Mouse (Mus musculus): ENCODE measurements around the gene Uri1.

Uri1 gene

DNA sequence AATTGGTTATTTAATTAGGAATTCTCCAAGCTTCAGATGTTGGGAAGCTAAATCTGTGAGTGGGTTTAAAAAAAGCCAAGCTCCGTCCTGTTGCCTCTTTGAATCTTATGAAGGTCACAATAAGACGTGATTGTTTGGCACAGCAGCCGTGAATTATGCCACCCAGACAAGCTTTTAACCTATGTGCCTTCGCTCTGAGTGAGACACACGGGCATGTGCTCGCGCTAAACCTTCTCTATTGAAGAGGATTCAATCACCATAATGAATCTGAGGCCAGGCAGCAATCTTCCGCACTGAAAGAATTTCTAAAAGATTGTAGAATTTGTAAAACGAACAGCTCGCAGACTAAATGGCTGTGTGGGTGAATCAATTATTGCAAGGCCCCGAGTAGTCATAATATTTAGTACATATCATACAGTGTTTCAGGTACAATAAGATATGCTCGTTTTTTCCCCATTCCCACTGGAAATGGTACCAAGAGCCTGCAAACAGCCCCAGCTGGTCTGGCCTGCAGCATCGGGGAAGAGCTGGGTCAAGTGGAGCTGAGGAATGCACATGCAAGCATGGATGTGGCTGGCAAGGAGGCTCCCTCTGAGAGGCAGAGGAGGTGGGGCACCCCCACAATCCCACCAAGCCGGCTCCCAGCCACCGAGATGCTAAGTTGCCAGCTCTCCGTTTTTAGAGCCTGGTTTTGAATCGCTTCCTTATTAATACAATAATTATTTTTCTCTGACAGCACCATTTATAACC, 101.5 kb downstream of the Uri1 start:
- DNase-seq (ENCODE audit: low read depth): no peak

DNA sequence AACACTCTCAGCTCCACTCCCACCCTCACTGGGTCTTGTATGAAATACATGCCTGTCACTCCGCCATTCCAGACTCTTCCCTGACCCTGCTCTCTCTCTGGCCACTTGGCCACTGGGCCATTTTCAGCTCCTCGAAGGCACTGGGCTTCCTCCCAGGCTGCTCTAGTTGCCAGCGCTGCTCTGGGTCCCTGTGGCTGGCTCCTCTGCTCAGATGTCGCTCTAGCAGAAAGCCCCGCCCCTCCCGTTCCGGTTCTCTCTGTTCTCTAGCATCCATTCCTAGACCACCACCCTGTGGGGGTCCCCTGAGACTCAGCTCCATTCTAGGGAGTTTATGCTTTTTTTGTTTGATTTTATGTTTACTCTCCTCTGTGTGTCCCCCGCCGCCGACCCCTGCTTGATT, 104.4 kb downstream of the Uri1 start:
- DNase-seq (ENCODE audit: low read depth): no peak

DNA sequence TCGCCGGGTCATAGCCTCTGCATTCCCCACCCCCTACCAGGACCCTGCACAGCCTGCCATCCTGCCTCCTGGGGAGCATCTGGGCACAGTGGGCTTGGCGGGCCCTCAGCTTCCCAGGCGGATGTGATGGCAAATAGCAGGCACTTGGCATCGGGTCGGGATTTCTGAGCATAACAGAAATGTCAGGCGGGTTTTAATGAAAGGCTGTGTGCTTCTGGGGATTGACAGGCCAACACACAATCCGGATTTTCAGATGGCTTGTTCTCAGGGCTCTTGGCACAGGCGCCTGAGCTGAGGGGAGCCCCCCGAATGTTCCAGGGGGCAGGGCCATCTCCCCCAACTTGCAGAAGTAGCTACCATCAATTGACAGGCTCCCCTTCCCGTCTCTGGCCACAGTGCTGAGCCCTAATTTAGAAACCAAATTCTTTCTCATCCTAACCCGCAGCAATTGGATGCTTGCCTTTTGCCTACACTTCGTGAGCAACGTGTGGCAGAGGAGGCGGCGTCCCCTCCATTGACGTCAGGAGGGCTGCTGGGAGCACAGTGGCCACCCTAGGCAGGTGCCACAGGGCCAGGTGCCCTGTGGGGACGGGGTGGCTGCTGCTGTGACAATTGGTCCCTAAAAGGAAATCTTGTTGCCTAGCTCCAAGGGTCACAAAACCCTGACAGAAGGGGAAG, 106.5 kb downstream of the Uri1 start:
- DNase-seq (ENCODE audit: low read depth): no peak

DNA sequence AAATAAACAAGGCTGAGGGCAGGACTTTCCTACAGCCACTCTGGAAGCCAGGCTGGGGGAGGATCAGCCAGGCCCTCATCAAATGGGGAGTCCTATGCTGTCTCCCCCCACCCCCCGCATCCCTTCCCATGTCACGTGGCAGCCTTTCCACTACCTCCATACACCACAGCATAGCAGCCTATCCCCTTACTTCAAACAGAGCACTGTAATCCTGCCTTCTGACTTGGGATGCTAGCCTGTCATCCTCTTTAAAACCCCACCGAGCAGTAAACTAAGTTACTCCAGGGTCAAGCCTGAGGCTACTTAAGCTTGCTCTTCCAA, 111.6 kb downstream of the Uri1 start:
- no peak for DNase-seq (ENCODE audit: low read depth)

DNA sequence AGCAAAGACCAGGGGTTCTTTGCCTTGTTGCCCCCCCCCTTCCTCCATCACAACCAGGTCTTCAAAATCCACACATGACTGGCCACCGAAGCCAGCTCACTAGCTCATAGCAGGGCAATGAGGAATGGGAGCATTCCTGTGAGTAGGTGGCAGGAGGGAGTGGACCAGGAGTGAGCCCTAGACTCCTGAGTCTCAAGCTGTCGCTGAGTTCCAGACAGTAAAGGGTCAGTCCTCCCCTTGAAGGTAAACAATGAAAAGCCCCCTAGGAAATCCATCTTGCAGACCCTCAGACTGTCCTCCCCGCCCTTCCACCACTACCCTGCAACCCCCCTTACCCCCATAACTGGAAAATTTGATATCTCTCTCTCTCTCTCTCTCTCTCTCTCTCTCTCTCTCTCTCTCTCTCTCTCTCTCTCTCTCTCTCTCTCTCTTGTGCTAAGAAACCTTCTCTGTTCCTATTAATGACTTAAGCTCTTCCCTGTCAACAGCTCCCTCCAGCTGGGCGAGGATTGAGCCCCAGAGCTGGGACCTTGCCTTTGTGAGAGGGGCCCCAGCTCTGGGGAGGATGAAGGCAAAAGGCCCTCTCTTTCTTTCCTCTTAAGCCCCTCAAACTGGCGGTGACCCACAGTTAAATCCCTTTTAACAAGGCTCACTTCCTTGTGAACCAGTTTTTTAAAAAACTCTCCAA, 112.1 kb downstream of the Uri1 start:
- no peak for DNase-seq (ENCODE audit: low read depth)

DNA sequence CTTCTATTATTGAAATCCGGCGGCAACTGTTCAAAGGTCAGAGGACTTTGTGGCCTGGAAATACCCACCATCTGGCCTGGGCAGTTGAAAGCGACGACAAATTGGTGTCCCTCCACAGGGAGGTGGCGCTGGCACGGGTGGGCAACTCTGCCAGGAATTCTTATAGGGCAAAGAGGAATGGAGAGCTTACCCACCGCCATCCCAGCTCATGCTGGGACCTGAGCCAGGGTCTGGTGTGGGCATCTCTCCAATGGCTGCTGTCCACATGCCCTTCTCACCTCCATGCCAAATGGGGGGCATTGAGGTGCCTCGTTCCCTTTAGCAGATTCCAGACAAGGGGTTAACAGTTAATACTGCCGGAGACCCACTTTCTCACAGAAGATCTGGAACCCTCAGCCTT, 113.2 kb downstream of the Uri1 start:
- no peak for DNase-seq (ENCODE audit: low read depth)

Data from c-Kit-positive CD71-negative TER-119-negative erythroid progenitor cells, embryonic 14.5 days (primary cell).